Mouse (Mus musculus) forebrain, embryonic 11.5 days (tissue): ENCODE measurements around the gene Pacsin2. TPM values are rescaled to one million over a fixed set of nuclear protein-coding genes. Genes with fewer than 3 reads are reported as not detected.

ENCODE experiments used
- ATAC-seq: fragments of 200-750 bp; cut with Nextera tagmentation; replicated peaks from 2 replicates; pipeline ENCODE4 v1.8.0; 2017; ENCODE audit warnings: moderate TSS enrichment; ENCODE audit not compliant: low FRiP score
- DNase-seq: peaks from one replicate; pipeline ENCODE4 v3.0.0-alpha.2; 2017; ENCODE audit warnings: low spot score
- H3K27ac ChIP-seq: fragments of 300-500 bp; sonication (generic); 2 replicates; pipeline ENCODE4 v1.5.1; 2014; ENCODE audit warnings: low read depth, low read length
- H3K27me3 ChIP-seq: fragments of 300-500 bp; sonication (generic); 2 replicates; pipeline ENCODE4 v1.6.1; 2014; ENCODE audit warnings: mild to moderate bottlenecking, low read length, mixed read lengths; ENCODE audit not compliant: control insufficient read depth, insufficient read depth
- H3K36me3 ChIP-seq: fragments of 300-500 bp; sonication (generic); 2 replicates; pipeline ENCODE4 v1.6.1; 2014; ENCODE audit warnings: mild to moderate bottlenecking, low read length, moderate library complexity, mixed read lengths; ENCODE audit not compliant: control insufficient read depth, insufficient read depth
- H3K4me1 ChIP-seq: fragments of 300-500 bp; sonication (generic); replicated peaks from 2 replicates; pipeline ENCODE4 v1.6.1; 2014; ENCODE audit warnings: low read length, mixed read lengths; ENCODE audit not compliant: control insufficient read depth, insufficient read depth
- H3K4me2 ChIP-seq: fragments of 300-500 bp; sonication (generic); 2 replicates; pipeline ENCODE4 v1.6.1; 2014; ENCODE audit warnings: low read depth, mild to moderate bottlenecking, low read length, moderate library complexity, mixed read lengths; ENCODE audit not compliant: severe bottlenecking
- H3K4me3 ChIP-seq: fragments of 300-500 bp; sonication (generic); 2 replicates; pipeline ENCODE4 v1.5.1; 2014; ENCODE audit warnings: low read depth, low read length
- H3K9ac ChIP-seq: fragments of 300-500 bp; sonication (generic); 2 replicates; pipeline ENCODE4 v1.6.1; 2014; ENCODE audit warnings: low read length
- H3K9me3 ChIP-seq: fragments of 300-500 bp; sonication (generic); 2 replicates; pipeline ENCODE4 v1.6.1; 2016; ENCODE audit warnings: low read length, mixed read lengths; ENCODE audit not compliant: control insufficient read depth
- WGBS: fragments of 180-500 bp; shearing (Covaris S2); extraction: QIAGEN DNeasy Blood & Tissue Kit; methylation state at CpG from one replicate; pipeline ENCODE4 v1.1.7; 2014; 5-methylcytosine and 5-hydroxymethylcytosine counted together
- polyA plus RNA-seq: library from polyadenylated mRNA; unstranded; fragments of >200 nt; fragmentation: Nextera tagmentation; extraction: Ambion mirVana; gene quantifications from 2 replicates; pipeline ENCODE4 v1.2.1, GENCODE M21; 2014

Gene Pacsin2
- polyA plus RNA-seq, 1 experiment from 2014 or later: 50.5 TPM

- H3K36me3 ChIP-seq: no peaks in the 10 kb centered on the region
- H3K9ac ChIP-seq: no peak overlapping the region
- no peak overlapping the region for H3K4me2 ChIP-seq
- no peak overlapping the region for H3K4me3 ChIP-seq
- H3K9me3 ChIP-seq: no peaks in the 10 kb centered on the region
- no peaks in the 10 kb centered on the region for H3K27me3 ChIP-seq
- no peaks in the 10 kb centered on the region for H3K4me1 ChIP-seq
- no peak for DNase-seq
- WGBS: 87% methylated on average over 7 of the region's 7 CpGs
- no peak for ATAC-seq
- H3K27ac ChIP-seq: no peak overlapping the region
Measured at GRCm38 (mm10) chr15:83451621-83452210, 12.7 kb downstream of the Pacsin2 start.

GRCm38 (mm10) chr15:83450007-83450406 is 14.4 kb downstream of the Pacsin2 start:
- Histone ChIP-seq H3K4me3 (no peak overlapping the region), H3K9me3 (no peaks in the 10 kb centered on the region), H3K27ac (no peak overlapping the region), H3K9ac (no peak overlapping the region), H3K4me1 (no peaks in the 10 kb centered on the region), H3K4me2 (no peak overlapping the region), H3K27me3 (no peaks in the 10 kb centered on the region), H3K36me3 (no peaks in the 10 kb centered on the region)
- no peak for DNase-seq
- 80% methylated on average over 2 of the region's 2 CpGs for WGBS
- ATAC-seq: no peak

GRCm38 (mm10) chr15:83448646-83449045 is 15.8 kb downstream of the Pacsin2 start:
- H3K4me2 ChIP-seq: no peak overlapping the region
- H3K4me3 ChIP-seq: no peak overlapping the region
- no peak overlapping the region for H3K27ac ChIP-seq
- no peak for DNase-seq
- H3K9ac ChIP-seq: no peak overlapping the region
- no peaks in the 10 kb centered on the region for H3K9me3 ChIP-seq
- no peaks in the 10 kb centered on the region for H3K27me3 ChIP-seq
- 81% methylated on average over 5 of the region's 5 CpGs for WGBS
- H3K4me1 ChIP-seq: no peaks in the 10 kb centered on the region
- no peaks in the 10 kb centered on the region for H3K36me3 ChIP-seq
- ATAC-seq: no peak

- DNase-seq (no peak), ATAC-seq (no peak)
- Histone ChIP-seq H3K4me3 (no peak overlapping the region), H3K36me3 (no peaks in the 10 kb centered on the region), H3K4me1 (no peaks in the 10 kb centered on the region), H3K9me3 (no peaks in the 10 kb centered on the region), H3K9ac (no peak overlapping the region), H3K4me2 (no peak overlapping the region), H3K27ac (no peak overlapping the region), H3K27me3 (no peaks in the 10 kb centered on the region)
- WGBS: 77% methylated on average over 10 of the region's 10 CpGs
Measured at GRCm38 (mm10) chr15:83447791-83448544, 16.4 kb downstream of the Pacsin2 start.

- Histone ChIP-seq H3K9ac (no peak overlapping the region), H3K27me3 (no peaks in the 10 kb centered on the region), H3K36me3 (no peaks in the 10 kb centered on the region), H3K4me1 (no peaks in the 10 kb centered on the region), H3K4me2 (no peak overlapping the region), H3K9me3 (no peaks in the 10 kb centered on the region), H3K27ac (no peak overlapping the region), H3K4me3 (no peak overlapping the region)
- 100% methylated on average over 2 of the region's 2 CpGs for WGBS
- DNase-seq (no peak), ATAC-seq (no peak)
Measured at GRCm38 (mm10) chr15:83445908-83446307, 18.5 kb downstream of the Pacsin2 start.

GRCm38 (mm10) chr15:83445383-83445782 is 19.0 kb downstream of the Pacsin2 start:
- Histone ChIP-seq H3K4me3 (no peak overlapping the region), H3K9ac (no peak overlapping the region), H3K27ac (no peak overlapping the region), H3K27me3 (no peaks in the 10 kb centered on the region), H3K4me2 (no peak overlapping the region), H3K36me3 (no peaks in the 10 kb centered on the region), H3K9me3 (no peaks in the 10 kb centered on the region), H3K4me1 (no peaks in the 10 kb centered on the region)
- no peak for DNase-seq
- 62% methylated on average over 5 of the region's 5 CpGs for WGBS
- no peak for ATAC-seq

GRCm38 (mm10) chr15:83444425-83444824 is 20.0 kb downstream of the Pacsin2 start:
- Histone ChIP-seq H3K9me3 (no peaks in the 10 kb centered on the region), H3K27ac (no peak overlapping the region), H3K27me3 (no peaks in the 10 kb centered on the region), H3K4me2 (no peak overlapping the region), H3K9ac (no peak overlapping the region), H3K4me3 (no peak overlapping the region), H3K36me3 (no peaks in the 10 kb centered on the region), H3K4me1 (no peaks in the 10 kb centered on the region)
- ATAC-seq: no peak
- no peak for DNase-seq
- 66% methylated on average over 6 of the region's 6 CpGs for WGBS

- Histone ChIP-seq H3K4me3 (no peak overlapping the region), H3K36me3 (no peaks in the 10 kb centered on the region), H3K9me3 (no peaks in the 10 kb centered on the region), H3K4me1 (no peaks in the 10 kb centered on the region), H3K4me2 (no peak overlapping the region), H3K27me3 (no peaks in the 10 kb centered on the region), H3K27ac (no peak overlapping the region), H3K9ac (no peak overlapping the region)
- WGBS: 92% methylated on average over 4 of the region's 4 CpGs
- no peak for DNase-seq
- no peak for ATAC-seq
Measured at GRCm38 (mm10) chr15:83442495-83443037, 21.8 kb downstream of the Pacsin2 start.
